Mouse (Mus musculus): Measurements from ENCODE around the gene Gm21083. TPM values are rescaled to one million over a fixed set of nuclear protein-coding genes. Genes with fewer than 3 reads are reported as not detected.
"Not testable (repeated sequence)": the region's sequence is repeated elsewhere in the genome, so short reads cannot be mapped to it uniquely, and the experiment has no call there.

Gene Gm21083
- polyA plus RNA-seq, 1 experiment = not detected

DNA sequence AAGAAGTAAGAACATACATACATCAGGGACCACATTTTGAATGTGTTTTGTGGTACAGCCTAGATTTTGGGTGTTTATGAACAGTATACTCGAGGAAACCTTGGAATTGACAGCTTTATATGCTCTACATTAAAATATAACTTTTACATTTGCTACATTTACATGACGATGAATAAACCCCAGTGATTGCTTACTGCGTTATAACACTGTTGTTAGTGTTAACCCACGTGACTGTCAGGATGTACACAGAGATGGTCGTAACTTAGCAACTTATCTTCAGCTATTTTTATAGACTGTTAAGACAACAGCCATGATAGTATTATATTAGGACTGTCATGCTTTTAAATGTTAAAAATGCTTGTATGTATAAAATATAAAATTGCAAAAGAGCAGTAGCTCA, 24.3 kb downstream of the Gm21083 start:
- H3K27ac ChIP-seq (ENCODE audit: control insufficient read depth, insufficient read depth, low read depth, low read length, poor library complexity); H3K4me3 ChIP-seq (replicated peaks; ENCODE audit: control insufficient read depth, low read depth, low read length); H3K4me1 ChIP-seq (ENCODE audit: control insufficient read depth, insufficient read depth, low read length): not testable (repeated sequence)
- WGBS = 55% methylated on average over 5 of the region's 5 CpGs

DNA sequence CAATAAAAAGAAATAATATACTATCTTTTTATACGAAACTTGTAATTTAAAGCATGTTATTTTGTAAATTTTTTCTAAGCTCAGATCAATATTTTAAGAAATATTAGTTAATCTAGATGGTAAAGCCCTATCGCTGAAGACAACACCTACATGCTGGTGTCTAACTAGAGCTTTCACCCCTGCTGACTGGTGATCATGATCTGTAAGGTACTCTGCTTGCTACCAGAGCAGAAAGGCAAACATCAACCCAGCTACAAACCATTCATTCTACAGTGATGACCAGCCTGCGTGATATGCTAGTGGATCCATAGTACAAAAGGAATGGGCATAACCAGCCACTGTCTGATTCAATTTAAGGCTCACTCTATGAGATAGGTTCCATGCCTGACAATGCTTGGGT, 24.8 kb downstream of the Gm21083 start:
- WGBS = 67% methylated on average over 3 of the region's 3 CpGs
- H3K4me3 ChIP-seq (replicated peaks; ENCODE audit: control insufficient read depth, low read depth, low read length); H3K27ac ChIP-seq (ENCODE audit: control insufficient read depth, insufficient read depth, low read depth, low read length, poor library complexity); H3K4me1 ChIP-seq (ENCODE audit: control insufficient read depth, insufficient read depth, low read length): not testable (repeated sequence)

DNA sequence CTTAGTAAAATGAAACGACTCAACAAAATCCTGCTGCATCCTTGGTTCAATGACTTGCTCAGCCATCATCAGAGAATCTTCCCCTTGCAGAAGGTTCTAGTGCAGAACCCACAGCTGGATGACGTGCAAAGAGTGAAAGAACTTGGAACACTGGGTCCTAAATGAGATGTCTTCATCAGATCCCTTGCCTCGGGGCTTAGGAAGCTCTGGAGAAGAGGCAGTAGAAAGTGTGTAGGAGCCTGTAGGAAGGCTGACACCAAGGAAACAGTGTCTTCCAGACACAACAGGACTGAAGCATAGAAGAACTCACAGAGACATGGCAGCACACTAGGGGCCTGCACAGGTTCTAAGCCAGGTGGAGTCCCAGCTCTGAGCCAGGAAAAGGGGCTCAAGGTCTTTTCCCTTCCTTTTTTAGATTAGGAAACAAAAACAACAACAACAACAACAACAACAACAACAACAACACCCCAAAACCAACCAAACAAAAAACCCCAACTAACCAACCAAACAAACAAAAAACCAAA, 25.4 kb downstream of the Gm21083 start:
- not testable (repeated sequence) for H3K4me1 ChIP-seq (ENCODE audit: control insufficient read depth, insufficient read depth, low read length); H3K4me3 ChIP-seq (replicated peaks; ENCODE audit: control insufficient read depth, low read depth, low read length); H3K27ac ChIP-seq (ENCODE audit: control insufficient read depth, insufficient read depth, low read depth, low read length, poor library complexity)
- WGBS = 56% methylated on average over 3 of the region's 3 CpGs

- H3K27ac ChIP-seq (ENCODE audit: control insufficient read depth, insufficient read depth, low read depth, low read length, poor library complexity); H3K4me3 ChIP-seq (replicated peaks; ENCODE audit: control insufficient read depth, low read depth, low read length); H3K4me1 ChIP-seq (ENCODE audit: control insufficient read depth, insufficient read depth, low read length): not testable (repeated sequence)
- WGBS = 58% methylated on average over 2 of the region's 2 CpGs
Observed at GRCm38 (mm10) chr5:15603008-15603407, 25.9 kb downstream of the Gm21083 start.

- not testable (repeated sequence) for H3K27ac ChIP-seq (ENCODE audit: control insufficient read depth, insufficient read depth, low read depth, low read length, poor library complexity)
- 69% methylated on average over 8 of the region's 8 CpGs for WGBS
Observed at GRCm38 (mm10) chr5:15603585-15603984, 26.5 kb downstream of the Gm21083 start.

DNA sequence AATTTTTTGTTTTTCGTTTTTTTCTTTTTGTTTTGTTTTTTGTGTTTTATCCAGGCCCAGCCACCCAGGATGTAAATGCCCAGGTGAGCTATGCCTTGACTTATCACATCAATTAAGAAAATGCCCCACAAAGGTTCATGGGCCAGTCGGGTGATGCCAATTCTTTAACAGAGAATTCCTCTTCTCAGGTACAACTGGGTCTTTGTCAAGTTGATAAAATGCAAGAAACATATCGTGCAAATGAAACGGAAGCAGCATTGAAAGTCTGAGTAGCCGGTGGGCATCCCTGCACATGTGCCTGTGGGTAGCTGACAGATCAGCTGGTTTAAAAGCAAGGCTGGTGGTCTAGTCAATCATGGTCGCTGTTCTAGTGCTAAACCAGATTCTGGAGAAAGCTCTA, 29.5 kb downstream of the Gm21083 start:
- not testable (repeated sequence) for H3K4me1 ChIP-seq (ENCODE audit: control insufficient read depth, insufficient read depth, low read length); H3K4me3 ChIP-seq (replicated peaks; ENCODE audit: control insufficient read depth, low read depth, low read length); H3K27ac ChIP-seq (ENCODE audit: control insufficient read depth, insufficient read depth, low read depth, low read length, poor library complexity)
- 58% methylated on average over 6 of the region's 6 CpGs for WGBS

More at GRCm38 (mm10) chr5:15603585-15603984, 26.5 kb downstream of the Gm21083 start:
- H3K4me1 ChIP-seq (ENCODE audit: control insufficient read depth, insufficient read depth, low read length); H3K4me3 ChIP-seq (replicated peaks; ENCODE audit: control insufficient read depth, low read depth, low read length): not testable (repeated sequence)

DNA sequence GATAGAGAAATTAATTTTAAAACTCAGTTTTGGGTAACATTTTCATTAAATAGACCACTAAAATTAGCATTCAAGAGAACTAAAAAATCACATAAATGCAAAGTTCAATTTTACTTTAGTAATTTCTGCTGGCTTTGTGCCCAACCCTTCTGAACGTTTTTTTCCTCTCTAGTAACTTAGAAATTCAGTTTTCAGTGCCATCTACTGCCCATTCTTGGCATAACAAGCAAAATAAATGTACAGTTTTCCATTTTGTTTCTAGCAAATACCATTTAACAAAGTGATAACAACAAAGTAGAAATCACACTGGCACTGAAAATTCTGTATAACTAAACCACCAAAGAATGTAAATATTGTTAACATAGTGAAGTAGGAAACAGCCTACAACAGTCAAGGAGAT, 33.6 kb downstream of the Gm21083 start:
- not testable (repeated sequence) for H3K4me1 ChIP-seq (ENCODE audit: control insufficient read depth, insufficient read depth, low read length); H3K4me3 ChIP-seq (replicated peaks; ENCODE audit: control insufficient read depth, low read depth, low read length); H3K27ac ChIP-seq (ENCODE audit: control insufficient read depth, insufficient read depth, low read depth, low read length, poor library complexity)
- WGBS = 2% methylated on average over 1 of the region's 1 CpGs

GRCm38 (mm10) chr5:15616195-15616594, 39.1 kb downstream of the Gm21083 start:
- 65% methylated on average over 3 of the region's 3 CpGs for WGBS
- not testable (repeated sequence) for H3K4me1 ChIP-seq (ENCODE audit: control insufficient read depth, insufficient read depth, low read length); H3K4me3 ChIP-seq (replicated peaks; ENCODE audit: control insufficient read depth, low read depth, low read length); H3K27ac ChIP-seq (ENCODE audit: control insufficient read depth, insufficient read depth, low read depth, low read length, poor library complexity)

DNA sequence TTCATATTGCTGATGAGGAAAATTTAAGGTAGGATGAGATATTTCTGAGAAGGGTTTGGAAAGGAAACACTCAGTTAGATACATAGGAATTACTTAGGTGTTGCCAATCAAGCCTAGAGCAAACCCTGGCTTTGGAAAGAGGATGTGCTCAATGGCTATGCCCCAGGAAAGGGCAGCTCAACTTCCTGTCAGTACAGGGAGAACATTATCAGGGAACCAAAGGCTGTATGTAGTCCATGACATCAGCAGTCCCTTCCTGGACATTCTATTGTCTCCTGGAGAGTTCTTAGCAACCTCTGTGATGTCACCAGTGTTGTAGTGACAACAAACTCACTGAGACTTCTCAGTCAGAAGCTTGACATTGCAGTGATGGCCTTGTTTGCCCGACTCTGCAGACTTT, 41.6 kb downstream of the Gm21083 start, which contains the start of gene Speer4d:
TSS of gene Speer4d (plus strand) at position 301 of the 400 bp plus-strand sequence.
- H3K4me3 ChIP-seq (replicated peaks; ENCODE audit: control insufficient read depth, low read depth, low read length); H3K27ac ChIP-seq (ENCODE audit: control insufficient read depth, insufficient read depth, low read depth, low read length, poor library complexity); H3K4me1 ChIP-seq (ENCODE audit: control insufficient read depth, insufficient read depth, low read length): not testable (repeated sequence)
- 43% methylated on average over 1 of the region's 1 CpGs for WGBS

- H3K4me3 ChIP-seq (replicated peaks; ENCODE audit: control insufficient read depth, low read depth, low read length); H3K27ac ChIP-seq (ENCODE audit: control insufficient read depth, insufficient read depth, low read depth, low read length, poor library complexity); H3K4me1 ChIP-seq (ENCODE audit: control insufficient read depth, insufficient read depth, low read length): not testable (repeated sequence)
- WGBS = 21% methylated on average over 1 of the region's 1 CpGs
Observed at GRCm38 (mm10) chr5:15628136-15628535, 51.0 kb downstream of the Gm21083 start.

- 25% methylated on average over 5 of the region's 5 CpGs for WGBS
- not testable (repeated sequence) for H3K4me1 ChIP-seq (ENCODE audit: control insufficient read depth, insufficient read depth, low read length); H3K27ac ChIP-seq (ENCODE audit: control insufficient read depth, insufficient read depth, low read depth, low read length, poor library complexity); H3K4me3 ChIP-seq (replicated peaks; ENCODE audit: control insufficient read depth, low read depth, low read length)
Observed at GRCm38 (mm10) chr5:15630068-15630467, 52.9 kb downstream of the Gm21083 start.

Other genes starting within 250 kb of the Gm21083 start
- gene Gm21149, start 100.8 kb upstream of the Gm21083 start, polyA plus RNA-seq (2011; ENCODE audit: insufficient read depth, insufficient read length, low replicate concordance, missing spikeins) = not detected in 2 replicates
- not detected in 2 replicates for gene Gm21190, start 48.1 kb upstream of the Gm21083 start, polyA plus RNA-seq (2011; ENCODE audit: insufficient read depth, insufficient read length, low replicate concordance, missing spikeins)
- not detected in 2 replicates for gene Speer4d, start 41.7 kb downstream of the Gm21083 start, polyA plus RNA-seq (2011; ENCODE audit: insufficient read depth, insufficient read length, low replicate concordance, missing spikeins)
- gene 4930572O03Rik, start 79.7 kb downstream of the Gm21083 start, polyA plus RNA-seq (2011; ENCODE audit: insufficient read depth, insufficient read length, low replicate concordance, missing spikeins) = not detected in 2 replicates
- 1.2 TPM in 1 of 2 replicates, not detected in the other for gene Speer4c, start 136.9 kb downstream of the Gm21083 start, polyA plus RNA-seq (2011; ENCODE audit: insufficient read depth, insufficient read length, low replicate concordance, missing spikeins)